In the genomic region with DNA sequence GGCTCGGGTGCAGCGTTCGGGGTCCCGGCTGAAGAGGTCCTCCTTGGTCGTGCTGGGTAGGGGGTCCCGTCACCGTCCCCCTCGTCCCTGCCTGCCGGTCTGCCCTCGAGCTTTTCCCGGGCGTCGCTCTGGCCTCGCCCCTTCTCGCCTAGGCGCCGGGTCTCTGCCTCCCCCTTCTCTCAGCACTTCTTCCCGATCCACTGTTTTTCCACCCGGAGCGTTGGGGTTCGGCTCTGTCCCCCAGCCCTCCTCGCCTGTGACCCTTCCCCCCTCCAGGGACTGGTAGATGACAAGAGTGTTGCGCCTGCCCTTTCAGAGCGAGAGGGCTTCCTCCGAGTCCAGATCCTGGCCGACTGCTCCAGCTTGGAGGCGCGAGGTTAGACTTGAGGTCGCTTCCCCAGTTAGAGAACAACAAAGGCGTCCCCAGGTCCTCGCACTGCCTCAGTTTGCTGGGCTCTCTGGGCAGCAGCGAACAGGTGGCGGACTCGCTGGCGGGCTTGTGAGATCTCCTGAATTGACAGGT, we compare ENCODE assay signal across 8 mouse cellular contexts. TPM values are rescaled to one million over a fixed set of nuclear protein-coding genes. Genes with fewer than 3 reads are reported as not detected.
DNase-seq lines count a peak whose midpoint lies in the region; ATAC-seq and TF ChIP-seq lines count a peak whose summit lies in the region.

No protein-coding gene starts in this region.

- ATAC-seq in kidney, embryonic 16.5 days (ENCODE audit: low FRiP score, low TSS enrichment), result peak; percentile 72; the same call in 1 of the 2 replicates
- no peak; the same call in none of the 2 replicates for ATAC-seq in hindbrain, embryonic 14.5 days (ENCODE audit: low FRiP score)
- ATAC-seq in lung, postnatal 0 days, result peak; percentile 40
- ATAC-seq in stomach, embryonic 16.5 days (ENCODE audit: insufficient read depth, low FRiP score), result 0 out of 2 replicates have a peak, but pooled peaks have one; percentile 29

- no peak for TF ChIP-seq CTCF in lung, postnatal 0 days (IDR thresholded peaks at IDR 0.05)

- H3K27ac ChIP-seq in kidney, embryonic 16.5 days (ENCODE audit: low read length), result peak overlapping the region; percentile 88
- H3K27ac ChIP-seq in ES-E14 (ENCODE audit: insufficient read depth, low read depth, low read length, poor library complexity, severe bottlenecking), result peak overlapping the region; percentile 67
- H3K27ac ChIP-seq in hindbrain, embryonic 14.5 days, result peak overlapping the region; percentile 86
- H3K27ac ChIP-seq in lung, postnatal 0 days (ENCODE audit: low read length), result peak overlapping the region; percentile 87
- peak overlapping the region; percentile 80 for H3K27ac ChIP-seq in stomach, embryonic 16.5 days (ENCODE audit: low read length)

- no peaks in the 10 kb centered on the region for H3K27me3 ChIP-seq in kidney, embryonic 16.5 days (ENCODE audit: insufficient read depth, low read length)
- H3K27me3 ChIP-seq in hindbrain, embryonic 14.5 days (ENCODE audit: control insufficient read depth, insufficient read depth, low read length), result no peaks in the 10 kb centered on the region
- no peaks in the 10 kb centered on the region for H3K27me3 ChIP-seq in lung, postnatal 0 days (replicated peaks; ENCODE audit: insufficient read depth, low read length)
- no peaks in the 10 kb centered on the region for H3K27me3 ChIP-seq in stomach, embryonic 16.5 days (ENCODE audit: control insufficient read depth, insufficient read depth, low read length)

- peak overlapping the region; percentile 84 for H3K9ac ChIP-seq in kidney, embryonic 16.5 days (replicated peaks; ENCODE audit: low read length)
- H3K9ac ChIP-seq in ES-E14 (ENCODE audit: insufficient read depth, low read depth, low read length, poor library complexity, severe bottlenecking), result peak overlapping the region; percentile 92
- peak overlapping the region; percentile 91 for H3K9ac ChIP-seq in hindbrain, embryonic 14.5 days
- peak overlapping the region; percentile 56 for H3K9ac ChIP-seq in lung, postnatal 0 days (replicated peaks; ENCODE audit: low read depth)
- H3K9ac ChIP-seq in stomach, embryonic 16.5 days (ENCODE audit: low read length), result peak overlapping the region; percentile 90

- H3K4me3 ChIP-seq in kidney, embryonic 16.5 days (ENCODE audit: low read length), result peak overlapping the region; percentile 75
- peak overlapping the region; percentile 79 to 97 for H3K4me3 ChIP-seq in ES-E14 (ENCODE audit: insufficient read depth in 1 of 2, low read depth in 1 of 2, low read length in 2 of 2, poor library complexity in 1 of 2, severe bottlenecking in 1 of 2)
- H3K4me3 ChIP-seq in hindbrain, embryonic 14.5 days (replicated peaks; ENCODE audit: low read length), result peak overlapping the region; percentile 98
- H3K4me3 ChIP-seq in lung, postnatal 0 days (ENCODE audit: low read depth, low read length), result peak overlapping the region; percentile 63
- H3K4me3 ChIP-seq in stomach, embryonic 16.5 days (replicated peaks; ENCODE audit: low read length), result peak overlapping the region; percentile 96

- no peak for DNase-seq in kidney, postnatal 4 days
- DNase-seq in ES-E14 (ENCODE audit: low read depth, low spot score), result no peak
- peak; percentile 7 for DNase-seq in embryo, embryonic 11.5 days (ENCODE audit: low read depth, low spot score)
- DNase-seq in hindbrain, embryonic 14.5 days (ENCODE audit: low spot score), result no peak
- DNase-seq in lung, postnatal 0 days (ENCODE audit: low spot score), result peak; percentile 42
- no peak for DNase-seq in left cerebral cortex, adult 9 months (ENCODE audit: low spot score in 2 of 2)

- TF ChIP-seq EP300 in lung, postnatal 0 days (IDR thresholded peaks at IDR 0.05), result no peak

- under 1% methylated on average over 35 of the region's 35 CpGs for WGBS in kidney, embryonic 16.5 days
- WGBS in hindbrain, embryonic 14.5 days, result 0% methylated on average over 30 of the region's 35 CpGs
- under 1% methylated on average over 35 of the region's 35 CpGs for WGBS in lung, postnatal 0 days
- under 1% methylated on average over 33 of the region's 35 CpGs for WGBS in stomach, embryonic 16.5 days

- H3K4me1 ChIP-seq in kidney, embryonic 16.5 days (ENCODE audit: insufficient read depth, low read length), result peaks cover 9% of the 10 kb centered on the region
- H3K4me1 ChIP-seq in ES-E14 (ENCODE audit: control insufficient read depth in 2 of 2, insufficient read depth in 2 of 2, low read length in 2 of 2, poor library complexity in 1 of 2), result peaks cover 5 to 7% of the 10 kb centered on the region in 2 experiments; a peak in 3 of 4 replicates
- peaks cover 10% of the 10 kb centered on the region; the same call in 1 of the 2 replicates for H3K4me1 ChIP-seq in hindbrain, embryonic 14.5 days (replicated peaks; ENCODE audit: control insufficient read depth, insufficient read depth, low read length)
- H3K4me1 ChIP-seq in lung, postnatal 0 days (ENCODE audit: insufficient read depth, low read depth, low read length), result no peaks in the 10 kb centered on the region
- 0 out of 2 replicates have a peak, but pooled peaks cover 6% of the 10 kb centered on the region for H3K4me1 ChIP-seq in stomach, embryonic 16.5 days (ENCODE audit: control insufficient read depth, insufficient read depth, low read length)

- in situ Hi-C loops in ES-E14 (cut with MboI; ENCODE audit: low sequenced_read_pairs in 2 of 2, unreplicated experiment in 2 of 2), result no loop called here

- no peaks in the 10 kb centered on the region for H3K36me3 ChIP-seq in kidney, embryonic 16.5 days (ENCODE audit: insufficient read depth, low read length)
- no peaks in the 10 kb centered on the region for H3K36me3 ChIP-seq in ES-E14 (ENCODE audit: control insufficient read depth, insufficient read depth, low read length, poor library complexity, severe bottlenecking)
- H3K36me3 ChIP-seq in hindbrain, embryonic 14.5 days (replicated peaks; ENCODE audit: control insufficient read depth, insufficient read depth), result peaks cover 9% of the 10 kb centered on the region
- H3K36me3 ChIP-seq in lung, postnatal 0 days (ENCODE audit: insufficient read depth, low read length), result no peaks in the 10 kb centered on the region
- no peaks in the 10 kb centered on the region for H3K36me3 ChIP-seq in stomach, embryonic 16.5 days (ENCODE audit: control insufficient read depth, insufficient read depth, low read length)

- H3K4me2 ChIP-seq in kidney, embryonic 16.5 days (replicated peaks; ENCODE audit: low read depth, low read length), result peak overlapping the region; percentile 91
- H3K4me2 ChIP-seq in hindbrain, embryonic 14.5 days (replicated peaks), result peak overlapping the region; percentile 87
- peak overlapping the region; percentile 87 for H3K4me2 ChIP-seq in lung, postnatal 0 days (replicated peaks; ENCODE audit: low read depth, low read length)
- peak overlapping the region; percentile 88 for H3K4me2 ChIP-seq in stomach, embryonic 16.5 days (ENCODE audit: low read depth, low read length)

- no peaks in the 10 kb centered on the region for H3K9me3 ChIP-seq in kidney, embryonic 16.5 days (ENCODE audit: low read length)
- no peaks in the 10 kb centered on the region for H3K9me3 ChIP-seq in ES-E14 (ENCODE audit: control insufficient read depth, insufficient read depth, low read depth, low read length)
- H3K9me3 ChIP-seq in hindbrain, embryonic 14.5 days (ENCODE audit: control insufficient read depth, low read length), result no peaks in the 10 kb centered on the region
- H3K9me3 ChIP-seq in lung, postnatal 0 days (ENCODE audit: low read length), result no peaks in the 10 kb centered on the region
- H3K9me3 ChIP-seq in stomach, embryonic 16.5 days (replicated peaks; ENCODE audit: control insufficient read depth, low read length), result no peaks in the 10 kb centered on the region

TF ChIP-seq in ES-E14, 5 proteins besides CTCF, POLR2A, EP300 and RAD21:
- no peak for TF ChIP-seq ZNF384 (IDR thresholded peaks at IDR 0.05; ENCODE audit: low read depth, low read length)
- TF ChIP-seq HCFC1 (IDR thresholded peaks at IDR 0.05; ENCODE audit: borderline replicate concordance, insufficient read depth, low read length), result 0 out of 2 replicates have a peak, but pooled peaks have one; percentile 22

RNA-seq across cellular contexts. Expression of gene Eya3, which starts 0.5 kb away (rescaled TPM):
- polyA plus RNA-seq in kidney, embryonic 16.5 days (2015; fragmentation: Nextera tagmentation; extraction: Ambion mirVana), result 29.2 and 31.6 TPM in 2 replicates
- 28.1 and 31.9 TPM in 2 replicates for total RNA-seq in ES-E14 (2012; rRNA removed)
- 10.5 and 11.4 TPM in 2 replicates for polyA plus RNA-seq in hindbrain, embryonic 14.5 days (2014; fragmentation: Nextera tagmentation; extraction: Ambion mirVana)
- 8.2 and 8.8 TPM in 2 replicates for polyA plus RNA-seq in lung, postnatal 0 days (2015; fragmentation: Nextera tagmentation; extraction: Ambion mirVana)
- 23.5 and 23.8 TPM in 2 replicates for polyA plus RNA-seq in stomach, embryonic 16.5 days (2015; fragmentation: Nextera tagmentation; extraction: Ambion mirVana)

Comparison
In these comparisons a context has a peak if more than half of its experiments do, and no peak if none do; other contexts are left out.
1. DNase-seq: peak in embryo, embryonic 11.5 days (single experiment) and lung, postnatal 0 days (single experiment); none in kidney, postnatal 4 days (0 of 2), ES-E14 (single experiment), hindbrain, embryonic 14.5 days (single experiment) and left cerebral cortex, adult 9 months (0 of 2).
2. Peak in every context shown above with its lines, with median percentiles within 50 percentile points of each other: H3K27ac ChIP-seq, H3K4me2 ChIP-seq, H3K4me3 ChIP-seq and H3K9ac ChIP-seq.